Mouse (Mus musculus): ENCODE data around the gene Taf1b. TPM values are rescaled to one million over a fixed set of nuclear protein-coding genes. Genes with fewer than 3 reads are reported as not detected.
A peak's percentile ranks its signal among the peaks of the same experiment; 100 is the strongest.
"Not testable (repeated sequence)": the region's sequence is repeated elsewhere in the genome, so short reads cannot be mapped to it uniquely, and the experiment has no call there.

Gene Taf1b
- polyA plus RNA-seq, 1 experiment from 2014 or later, result 42.1 TPM

- not testable (repeated sequence) for ATAC-seq (replicated peaks)
Observed at GRCm38 (mm10) chr12:24498841-24499485, 804 bp downstream of the Taf1b start.

GRCm38 (mm10) chr12:24517118-24517517 lies 19.0 kb downstream of the Taf1b start:
- no peak for ATAC-seq (replicated peaks)
- H3K9ac ChIP-seq (replicated peaks), result no peak overlapping the region
- no peaks in the 10 kb centered on the region for H3K4me1 ChIP-seq
- no peaks in the 10 kb centered on the region for H3K27me3 ChIP-seq
- H3K9me3 ChIP-seq, result no peaks in the 10 kb centered on the region
- 95% methylated on average over 8 of the region's 8 CpGs for WGBS
- no peak overlapping the region for H3K4me3 ChIP-seq
- peaks cover 70% of the 10 kb centered on the region for H3K36me3 ChIP-seq
- H3K27ac ChIP-seq (replicated peaks), result no peak overlapping the region
- H3K4me2 ChIP-seq (replicated peaks), result no peak overlapping the region

More at GRCm38 (mm10) chr12:24498841-24499485, 804 bp downstream of the Taf1b start:
- H3K36me3 ChIP-seq, H3K9me3 ChIP-seq, H3K27me3 ChIP-seq, H3K4me1 ChIP-seq: not testable (repeated sequence)
- Histone ChIP-seq H3K4me3 (peak overlapping the region; percentile 77), H3K27ac (replicated peaks) (peak overlapping the region; percentile 46), H3K4me2 (replicated peaks) (peak overlapping the region; percentile 56), H3K9ac (replicated peaks) (peak overlapping the region; percentile 83)
- 4% methylated on average over 9 of the region's 9 CpGs for WGBS

GRCm38 (mm10) chr12:24521076-24521475 lies 22.9 kb downstream of the Taf1b start:
- ATAC-seq (replicated peaks), result no peak
- H3K4me1 ChIP-seq, result no peaks in the 10 kb centered on the region
- H3K27ac ChIP-seq (replicated peaks), result no peak overlapping the region
- no peak overlapping the region for H3K4me3 ChIP-seq
- 45% methylated on average over 3 of the region's 3 CpGs for WGBS
- peaks cover 57% of the 10 kb centered on the region for H3K36me3 ChIP-seq
- no peak overlapping the region for H3K9ac ChIP-seq (replicated peaks)
- H3K9me3 ChIP-seq, result no peaks in the 10 kb centered on the region
- no peaks in the 10 kb centered on the region for H3K27me3 ChIP-seq
- no peak overlapping the region for H3K4me2 ChIP-seq (replicated peaks)

GRCm38 (mm10) chr12:24525065-24525464 lies 26.9 kb downstream of the Taf1b start:
- H3K36me3 ChIP-seq, result peaks cover 30% of the 10 kb centered on the region
- not testable (repeated sequence) for H3K4me2 ChIP-seq (replicated peaks); H3K27me3 ChIP-seq; H3K4me3 ChIP-seq; H3K9me3 ChIP-seq; H3K4me1 ChIP-seq; H3K27ac ChIP-seq (replicated peaks); H3K9ac ChIP-seq (replicated peaks); ATAC-seq (replicated peaks)
- WGBS, result 92% methylated on average over 7 of the region's 7 CpGs

GRCm38 (mm10) chr12:24536390-24536789 lies 38.2 kb downstream of the Taf1b start:
- no peaks in the 10 kb centered on the region for H3K9me3 ChIP-seq
- no peak overlapping the region for H3K9ac ChIP-seq (replicated peaks)
- no peak overlapping the region for H3K4me2 ChIP-seq (replicated peaks)
- H3K4me3 ChIP-seq, result no peak overlapping the region
- no peak overlapping the region for H3K27ac ChIP-seq (replicated peaks)
- WGBS, result 42% methylated on average over 5 of the region's 5 CpGs
- no peaks in the 10 kb centered on the region for H3K27me3 ChIP-seq
- H3K36me3 ChIP-seq, result peaks cover 7% of the 10 kb centered on the region; the same call in 1 of the 2 replicates
- ATAC-seq (replicated peaks), result no peak
- peaks cover 13% of the 10 kb centered on the region; the same call in 1 of the 2 replicates for H3K4me1 ChIP-seq

- Histone ChIP-seq H3K4me1 (peaks cover 13% of the 10 kb centered on the region; the same call in 1 of the 2 replicates), H3K9me3 (no peaks in the 10 kb centered on the region), H3K4me3 (no peak overlapping the region), H3K27me3 (no peaks in the 10 kb centered on the region), H3K36me3 (0 out of 2 replicates have a peak, but pooled peaks cover 3% of the 10 kb centered on the region), H3K27ac (replicated peaks) (no peak overlapping the region), H3K9ac (replicated peaks) (no peak overlapping the region), H3K4me2 (replicated peaks) (no peak overlapping the region)
- no peak for ATAC-seq (replicated peaks)
- 29% methylated on average over 2 of the region's 2 CpGs for WGBS
Observed at GRCm38 (mm10) chr12:24537201-24537600, 39.0 kb downstream of the Taf1b start.

GRCm38 (mm10) chr12:24537965-24538364 lies 39.8 kb downstream of the Taf1b start:
- Histone ChIP-seq H3K9ac (replicated peaks) (no peak overlapping the region), H3K27ac (replicated peaks) (no peak overlapping the region), H3K4me2 (replicated peaks) (no peak overlapping the region), H3K4me3 (no peak overlapping the region), H3K27me3 (no peaks in the 10 kb centered on the region), H3K9me3 (no peaks in the 10 kb centered on the region), H3K4me1 (peaks cover 13% of the 10 kb centered on the region; the same call in 1 of the 2 replicates), H3K36me3 (0 out of 2 replicates have a peak, but pooled peaks cover under 1% of the 10 kb centered on the region)
- 32% methylated on average over 4 of the region's 4 CpGs for WGBS
- ATAC-seq (replicated peaks), result no peak

GRCm38 (mm10) chr12:24541426-24542154 lies 43.4 kb downstream of the Taf1b start:
- H3K36me3 ChIP-seq, result peaks cover 5% of the 10 kb centered on the region; the same call in 1 of the 2 replicates

GRCm38 (mm10) chr12:24547686-24548085 lies 49.5 kb downstream of the Taf1b start:
- no peak overlapping the region for H3K9ac ChIP-seq (replicated peaks)
- H3K27me3 ChIP-seq, result no peaks in the 10 kb centered on the region
- no peak for ATAC-seq (replicated peaks)
- H3K4me1 ChIP-seq, result no peaks in the 10 kb centered on the region
- H3K4me3 ChIP-seq, result no peak overlapping the region
- no peaks in the 10 kb centered on the region for H3K9me3 ChIP-seq
- WGBS, result 91% methylated on average over 8 of the region's 8 CpGs
- no peak overlapping the region for H3K4me2 ChIP-seq (replicated peaks)
- H3K27ac ChIP-seq (replicated peaks), result no peak overlapping the region
- peaks cover 21% of the 10 kb centered on the region for H3K36me3 ChIP-seq

More at GRCm38 (mm10) chr12:24541426-24542154, 43.4 kb downstream of the Taf1b start:
- no peak overlapping the region for H3K27ac ChIP-seq (replicated peaks)
- peaks cover 9% of the 10 kb centered on the region; the same call in 1 of the 2 replicates for H3K4me1 ChIP-seq
- no peaks in the 10 kb centered on the region for H3K27me3 ChIP-seq
- no peak overlapping the region for H3K4me2 ChIP-seq (replicated peaks)
- no peak overlapping the region for H3K9ac ChIP-seq (replicated peaks)
- 75% methylated on average over 16 of the region's 16 CpGs for WGBS
- no peak for ATAC-seq (replicated peaks)
- H3K9me3 ChIP-seq, result no peaks in the 10 kb centered on the region
- H3K4me3 ChIP-seq, result no peak overlapping the region

GRCm38 (mm10) chr12:24548885-24549284 lies 50.7 kb downstream of the Taf1b start:
- H3K36me3 ChIP-seq, result peaks cover 21% of the 10 kb centered on the region

GRCm38 (mm10) chr12:24552531-24552930 lies 54.4 kb downstream of the Taf1b start:
- Histone ChIP-seq H3K4me1 (no peaks in the 10 kb centered on the region), H3K4me2 (replicated peaks) (no peak overlapping the region), H3K36me3 (peaks cover 8% of the 10 kb centered on the region), H3K9me3 (no peaks in the 10 kb centered on the region), H3K27ac (replicated peaks) (no peak overlapping the region), H3K9ac (replicated peaks) (no peak overlapping the region), H3K27me3 (no peaks in the 10 kb centered on the region), H3K4me3 (no peak overlapping the region)
- no peak for ATAC-seq (replicated peaks)
- 83% methylated on average over 2 of the region's 2 CpGs for WGBS

More at GRCm38 (mm10) chr12:24548885-24549284, 50.7 kb downstream of the Taf1b start:
- no peak overlapping the region for H3K9ac ChIP-seq (replicated peaks)
- H3K27ac ChIP-seq (replicated peaks), result no peak overlapping the region
- H3K27me3 ChIP-seq, result no peaks in the 10 kb centered on the region
- no peak overlapping the region for H3K4me3 ChIP-seq
- no peaks in the 10 kb centered on the region for H3K4me1 ChIP-seq
- H3K9me3 ChIP-seq, result no peaks in the 10 kb centered on the region
- 77% methylated on average over 6 of the region's 6 CpGs for WGBS
- no peak overlapping the region for H3K4me2 ChIP-seq (replicated peaks)
- no peak for ATAC-seq (replicated peaks)

- Histone ChIP-seq H3K9ac (replicated peaks) (no peak overlapping the region), H3K27ac (replicated peaks) (no peak overlapping the region), H3K4me2 (replicated peaks) (no peak overlapping the region), H3K4me3 (no peak overlapping the region), H3K36me3 (peaks cover 7% of the 10 kb centered on the region; the same call in 1 of the 2 replicates), H3K4me1 (no peaks in the 10 kb centered on the region), H3K27me3 (no peaks in the 10 kb centered on the region), H3K9me3 (no peaks in the 10 kb centered on the region)
- no peak for ATAC-seq (replicated peaks)
- 72% methylated on average over 8 of the region's 8 CpGs for WGBS
Observed at GRCm38 (mm10) chr12:24555976-24556375, 57.8 kb downstream of the Taf1b start.

Measured in forebrain, embryonic 15.5 days (tissue).